Mouse (Mus musculus): ENCODE results near the gene Ovch2.

The Ovch2 gene

DNA sequence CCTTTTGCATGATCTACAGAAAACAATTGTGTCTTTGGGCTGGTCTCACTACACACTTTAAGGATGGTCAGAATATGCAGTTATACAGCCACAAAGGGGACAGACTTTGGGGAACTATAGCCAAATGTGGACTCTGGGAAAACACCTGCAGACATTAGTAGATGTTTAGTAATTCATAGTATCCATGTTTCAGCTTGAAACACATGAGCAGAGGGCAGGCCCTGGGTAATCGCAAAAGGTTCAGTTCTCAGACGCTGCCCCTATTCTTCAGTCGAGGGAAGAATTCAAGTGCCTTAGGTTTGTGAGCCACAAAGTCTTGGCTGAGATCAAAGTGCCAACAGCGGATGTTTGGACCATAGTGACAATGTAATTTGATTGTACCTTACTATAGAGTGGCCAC is 56.6 kb downstream of the Ovch2 start:
- DNase-seq (ENCODE audit: low spot score): no peak

DNA sequence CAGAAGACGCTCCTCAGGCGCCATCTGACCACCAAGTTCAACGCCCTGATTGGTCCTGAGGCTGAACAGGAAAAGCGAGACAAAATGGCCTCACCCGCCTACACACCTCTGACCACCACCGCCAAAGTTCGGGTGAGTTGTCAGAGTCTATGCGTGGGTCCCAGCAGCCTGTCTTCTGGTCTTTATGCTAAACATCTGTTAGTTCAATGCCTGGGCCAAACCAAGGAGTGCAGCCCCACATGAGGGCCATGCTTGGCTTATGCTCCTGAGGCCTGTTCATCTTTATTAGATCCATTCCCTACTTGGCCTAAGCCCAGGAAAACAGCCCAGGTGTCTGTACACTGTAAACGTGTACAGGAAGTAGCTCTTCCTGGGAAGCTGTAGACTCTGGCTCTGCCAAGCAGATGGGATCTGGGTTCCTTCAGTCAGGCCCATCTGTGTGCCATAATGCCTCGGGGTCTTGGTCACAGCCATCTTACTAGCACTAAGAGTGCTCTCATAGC is 58.0 kb downstream of the Ovch2 start:
- peak; percentile 49 for DNase-seq (ENCODE audit: low spot score)

- DNase-seq (ENCODE audit: low spot score): no peak
Observed at GRCm38 (mm10) chr7:107738726-107739125, 62.3 kb downstream of the Ovch2 start.

GRCm38 (mm10) chr7:107733162-107733561 is 67.8 kb downstream of the Ovch2 start:
- DNase-seq (ENCODE audit: low spot score): no peak
